Mouse (Mus musculus) adipose tissue, adult 10 weeks (tissue): ENCODE results near the gene Lce1h. TPM values are rescaled to one million over a fixed set of nuclear protein-coding genes. Genes with fewer than 3 reads are reported as not detected.

Experiments used
- polyA plus RNA-seq: library from polyadenylated mRNA; stranded (reverse); fragments of 350-450 nt; fragmentation: Illumina TruSeq; extraction: RNeasy Lipid Tissue Mini Kit (QIAGEN cat#74804); gene quantifications from one replicate; pipeline ENCODE4 v1.2.3, GENCODE M21; 2014; ENCODE audit warnings: low read depth, low replicate concordance

Lce1h gene
- not detected for polyA plus RNA-seq

GRCm38 (mm10) chr3:92764965-92765364, at the start of gene Lce1h:
Lce1h (minus strand) TSS chr3:92765065.

GRCm38 (mm10) chr3:92807791-92808190, 42.9 kb upstream of the Lce1h start, which contains the start of gene Lce1k:
Lce1k (minus strand) TSS chr3:92807891.

GRCm38 (mm10) chr3:92790414-92790813, 25.5 kb upstream of the Lce1h start, which contains the start of gene Lce1j:
Lce1j (minus strand) TSS chr3:92790514.

GRCm38 (mm10) chr3:92778799-92779198, 13.9 kb upstream of the Lce1h start, which contains the start of gene Lce1i:
Lce1i (minus strand) TSS chr3:92778899.

GRCm38 (mm10) chr3:92752238-92752637, 12.6 kb downstream of the Lce1h start, which contains the start of gene Lce1g:
Lce1g (minus strand) TSS chr3:92752338.

GRCm38 (mm10) chr3:92738996-92739395, 25.9 kb downstream of the Lce1h start, which contains the start of gene Gm38119:
Gm38119 (minus strand) TSS chr3:92739096.

GRCm38 (mm10) chr3:92720250-92720649, 44.6 kb downstream of the Lce1h start, which contains the start of gene Lce1f:
Lce1f (minus strand) TSS chr3:92720350.

Other genes starting within 250 kb of the Lce1h start
- not detected for gene 2310046K23Rik, start 230.6 kb downstream of the Lce1h start, polyA plus RNA-seq
- gene Ivl, start 191.3 kb downstream of the Lce1h start, polyA plus RNA-seq = not detected
- gene Smcp, start 176.1 kb downstream of the Lce1h start, polyA plus RNA-seq = 191 TPM
- not detected for gene 2210017I01Rik, start 157.6 kb downstream of the Lce1h start, polyA plus RNA-seq
- not detected for gene Lce6a, start 143.4 kb downstream of the Lce1h start, polyA plus RNA-seq
- gene Lce1a1, start 116.8 kb downstream of the Lce1h start, polyA plus RNA-seq = not detected
- not detected for gene Lce1b, start 108.1 kb downstream of the Lce1h start, polyA plus RNA-seq
- not detected for gene Lce1a2, start 94.8 kb downstream of the Lce1h start, polyA plus RNA-seq
- gene Lce1c, start 85.8 kb downstream of the Lce1h start, polyA plus RNA-seq = not detected
- gene Lce1d, start 77.9 kb downstream of the Lce1h start, polyA plus RNA-seq = not detected
- not detected for gene Lce1e, start 56.0 kb downstream of the Lce1h start, polyA plus RNA-seq
- gene Lce1f, start 44.7 kb downstream of the Lce1h start, polyA plus RNA-seq = not detected
- not detected for gene Gm38119, start 26.0 kb downstream of the Lce1h start, polyA plus RNA-seq
- not detected for gene Lce1g, start 12.7 kb downstream of the Lce1h start, polyA plus RNA-seq
- not detected for gene Lce1i, start 13.8 kb upstream of the Lce1h start, polyA plus RNA-seq
- gene Lce1j, start 25.4 kb upstream of the Lce1h start, polyA plus RNA-seq = not detected
- gene Lce1k, start 42.8 kb upstream of the Lce1h start, polyA plus RNA-seq = not detected
- gene Kprp, start 62.2 kb upstream of the Lce1h start, polyA plus RNA-seq = not detected
- not detected for gene Lce1l, start 86.2 kb upstream of the Lce1h start, polyA plus RNA-seq
- gene 2310050C09Rik, start 105.2 kb upstream of the Lce1h start, polyA plus RNA-seq = not detected
- gene Lce3a, start 161.2 kb upstream of the Lce1h start, polyA plus RNA-seq = not detected
- not detected for gene Lce3b, start 167.9 kb upstream of the Lce1h start, polyA plus RNA-seq
- not detected for gene Lce3c, start 179.4 kb upstream of the Lce1h start, polyA plus RNA-seq
- gene Lce3d, start 192.3 kb upstream of the Lce1h start, polyA plus RNA-seq = not detected
- gene Lce3e, start 202.0 kb upstream of the Lce1h start, polyA plus RNA-seq = not detected
- gene Lce3f, start 227.2 kb upstream of the Lce1h start, polyA plus RNA-seq = not detected